Mouse (Mus musculus): Measurements from ENCODE around the gene AI464131. TPM values are rescaled to one million over a fixed set of nuclear protein-coding genes. Genes with fewer than 3 reads are reported as not detected.

Gene AI464131
- polyA plus RNA-seq, 1 experiment from 2014 or later: 13.7 TPM

DNA sequence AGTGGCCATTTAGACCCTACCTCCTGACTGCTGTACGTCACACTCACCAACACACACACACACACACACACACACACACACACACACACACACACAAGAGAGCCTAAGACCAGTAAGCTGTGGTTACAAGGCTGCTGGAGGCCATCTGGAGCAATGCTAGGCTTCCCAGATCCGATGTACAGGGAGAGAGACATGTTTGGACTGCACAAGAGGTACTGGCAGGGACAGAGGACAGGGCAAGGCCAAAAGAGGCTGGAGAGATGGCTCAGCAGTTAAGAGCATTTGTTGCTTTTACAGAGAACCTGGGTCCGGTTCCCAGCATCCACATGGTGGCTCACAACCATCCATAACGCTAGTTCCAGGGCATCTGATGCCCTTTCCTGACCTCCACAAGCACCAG is 7.8 kb downstream of the AI464131 start:
- Histone ChIP-seq H3K4me1 (ENCODE audit: control insufficient read depth, insufficient read depth, low read length) (peaks cover 14% of the 10 kb centered on the region; the same call in 1 of the 2 replicates), H3K36me3 (ENCODE audit: control insufficient read depth, insufficient read depth, low read length) (no peaks in the 10 kb centered on the region), H3K4me2 (ENCODE audit: low read depth, low read length) (no peak overlapping the region), H3K27me3 (replicated peaks; ENCODE audit: control insufficient read depth, insufficient read depth, low read length) (peaks cover 40% of the 10 kb centered on the region), H3K27ac (replicated peaks; ENCODE audit: low read depth, low read length) (no peak overlapping the region), H3K9ac (ENCODE audit: low read depth, low read length) (no peak overlapping the region), H3K4me3 (ENCODE audit: low read depth, low read length) (no peak overlapping the region), H3K9me3 (ENCODE audit: control insufficient read depth, low read length) (no peaks in the 10 kb centered on the region)
- no peak for ATAC-seq (ENCODE audit: low read depth)
- WGBS: 73% methylated on average over 4 of the region's 4 CpGs
- DNase-seq (ENCODE audit: low spot score): no peak

GRCm38 (mm10) chr4:41494378-41494777 is 8.5 kb downstream of the AI464131 start:
- H3K36me3 ChIP-seq (ENCODE audit: control insufficient read depth, insufficient read depth, low read length): no peaks in the 10 kb centered on the region
- WGBS: 53% methylated on average over 3 of the region's 3 CpGs
- no peak for ATAC-seq (ENCODE audit: low read depth)

GRCm38 (mm10) chr4:41493464-41494116 is 9.3 kb downstream of the AI464131 start:
- Histone ChIP-seq H3K4me3 (ENCODE audit: low read depth, low read length) (no peak overlapping the region), H3K27me3 (replicated peaks; ENCODE audit: control insufficient read depth, insufficient read depth, low read length) (peaks cover 25% of the 10 kb centered on the region), H3K27ac (replicated peaks; ENCODE audit: low read depth, low read length) (no peak overlapping the region), H3K9ac (ENCODE audit: low read depth, low read length) (no peak overlapping the region), H3K4me1 (ENCODE audit: control insufficient read depth, insufficient read depth, low read length) (peaks cover 11% of the 10 kb centered on the region; the same call in 1 of the 2 replicates), H3K9me3 (ENCODE audit: control insufficient read depth, low read length) (no peaks in the 10 kb centered on the region), H3K36me3 (ENCODE audit: control insufficient read depth, insufficient read depth, low read length) (no peaks in the 10 kb centered on the region), H3K4me2 (ENCODE audit: low read depth, low read length) (no peak overlapping the region)
- 77% methylated on average over 3 of the region's 3 CpGs for WGBS
- DNase-seq (ENCODE audit: low spot score) (no peak), ATAC-seq (ENCODE audit: low read depth) (no peak)

More at GRCm38 (mm10) chr4:41494378-41494777, 8.5 kb downstream of the AI464131 start:
- Histone ChIP-seq H3K9me3 (ENCODE audit: control insufficient read depth, low read length) (no peaks in the 10 kb centered on the region), H3K4me3 (ENCODE audit: low read depth, low read length) (no peak overlapping the region), H3K27ac (replicated peaks; ENCODE audit: low read depth, low read length) (no peak overlapping the region), H3K9ac (ENCODE audit: low read depth, low read length) (no peak overlapping the region), H3K27me3 (replicated peaks; ENCODE audit: control insufficient read depth, insufficient read depth, low read length) (peaks cover 33% of the 10 kb centered on the region), H3K4me2 (ENCODE audit: low read depth, low read length) (no peak overlapping the region), H3K4me1 (ENCODE audit: control insufficient read depth, insufficient read depth, low read length) (peaks cover 14% of the 10 kb centered on the region; the same call in 1 of the 2 replicates)
- no peak for DNase-seq (ENCODE audit: low spot score)

GRCm38 (mm10) chr4:41492951-41493350 is 9.9 kb downstream of the AI464131 start:
- Histone ChIP-seq H3K27me3 (replicated peaks; ENCODE audit: control insufficient read depth, insufficient read depth, low read length) (peaks cover 18% of the 10 kb centered on the region), H3K4me1 (ENCODE audit: control insufficient read depth, insufficient read depth, low read length) (peaks cover 5% of the 10 kb centered on the region; the same call in 1 of the 2 replicates), H3K9me3 (ENCODE audit: control insufficient read depth, low read length) (no peaks in the 10 kb centered on the region), H3K9ac (ENCODE audit: low read depth, low read length) (no peak overlapping the region), H3K4me2 (ENCODE audit: low read depth, low read length) (no peak overlapping the region), H3K4me3 (ENCODE audit: low read depth, low read length) (no peak overlapping the region), H3K27ac (replicated peaks; ENCODE audit: low read depth, low read length) (no peak overlapping the region), H3K36me3 (ENCODE audit: control insufficient read depth, insufficient read depth, low read length) (no peaks in the 10 kb centered on the region)
- WGBS: 74% methylated on average over 7 of the region's 7 CpGs
- ATAC-seq (ENCODE audit: low read depth) (no peak), DNase-seq (ENCODE audit: low spot score) (no peak)

GRCm38 (mm10) chr4:41481601-41482017 is 21.3 kb downstream of the AI464131 start:
- Histone ChIP-seq H3K4me1 (ENCODE audit: control insufficient read depth, insufficient read depth, low read length) (peaks cover 5% of the 10 kb centered on the region), H3K4me3 (ENCODE audit: low read depth, low read length) (no peak overlapping the region), H3K36me3 (ENCODE audit: control insufficient read depth, insufficient read depth, low read length) (0 out of 2 replicates have a peak, but pooled peaks cover 7% of the 10 kb centered on the region), H3K27ac (replicated peaks; ENCODE audit: low read depth, low read length) (peak overlapping the region; percentile 23; the same call in 1 of the 2 replicates), H3K27me3 (replicated peaks; ENCODE audit: control insufficient read depth, insufficient read depth, low read length) (no peaks in the 10 kb centered on the region), H3K4me2 (ENCODE audit: low read depth, low read length) (no peak overlapping the region), H3K9ac (ENCODE audit: low read depth, low read length) (no peak overlapping the region), H3K9me3 (ENCODE audit: control insufficient read depth, low read length) (peaks cover 6% of the 10 kb centered on the region; the same call in 1 of the 2 replicates)
- ATAC-seq (ENCODE audit: low read depth) (peak; percentile 53), DNase-seq (ENCODE audit: low spot score) (peak; percentile 79)
- WGBS: 25% methylated on average over 6 of the region's 6 CpGs

GRCm38 (mm10) chr4:41480254-41480653 is 22.6 kb downstream of the AI464131 start:
- DNase-seq (ENCODE audit: low spot score): no peak
- Histone ChIP-seq H3K4me2 (ENCODE audit: low read depth, low read length) (no peak overlapping the region), H3K27ac (replicated peaks; ENCODE audit: low read depth, low read length) (peak overlapping the region; percentile 11; the same call in 1 of the 2 replicates), H3K4me3 (ENCODE audit: low read depth, low read length) (no peak overlapping the region), H3K9ac (ENCODE audit: low read depth, low read length) (no peak overlapping the region), H3K4me1 (ENCODE audit: control insufficient read depth, insufficient read depth, low read length) (peaks cover 5% of the 10 kb centered on the region), H3K27me3 (replicated peaks; ENCODE audit: control insufficient read depth, insufficient read depth, low read length) (no peaks in the 10 kb centered on the region), H3K9me3 (ENCODE audit: control insufficient read depth, low read length) (no peaks in the 10 kb centered on the region), H3K36me3 (ENCODE audit: control insufficient read depth, insufficient read depth, low read length) (0 out of 2 replicates have a peak, but pooled peaks cover 7% of the 10 kb centered on the region)
- ATAC-seq (ENCODE audit: low read depth): no peak
- WGBS: 81% methylated on average over 8 of the region's 8 CpGs

DNA sequence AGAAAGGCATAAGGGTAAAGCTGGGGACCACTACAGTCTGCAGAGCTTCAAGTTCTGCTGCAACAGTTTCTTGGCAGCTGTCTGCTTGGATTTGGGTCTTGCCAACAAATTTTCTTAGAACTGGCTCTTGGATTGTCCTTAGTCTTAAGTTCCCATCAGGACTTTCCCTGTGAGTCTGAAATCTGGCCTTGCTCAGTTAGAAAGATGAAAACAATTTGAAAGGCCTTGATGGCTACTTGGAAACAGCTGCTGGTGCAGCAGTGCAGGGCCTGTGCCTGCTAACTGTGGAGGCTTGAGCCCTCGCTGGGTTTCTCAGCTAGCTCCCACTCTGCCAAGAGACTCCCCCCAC is 23.4 kb downstream of the AI464131 start:
- no peaks in the 10 kb centered on the region for H3K27me3 ChIP-seq (replicated peaks; ENCODE audit: control insufficient read depth, insufficient read depth, low read length)
- 57% methylated on average over 1 of the region's 1 CpGs for WGBS
- DNase-seq (ENCODE audit: low spot score) (peak; percentile 72), ATAC-seq (ENCODE audit: low read depth) (peak; percentile 82; the same call in 1 of the 2 replicates)
- peaks cover 5% of the 10 kb centered on the region for H3K4me1 ChIP-seq (ENCODE audit: control insufficient read depth, insufficient read depth, low read length)
- no peak overlapping the region for H3K4me3 ChIP-seq (ENCODE audit: low read depth, low read length)
- no peak overlapping the region; the same call in none of the 2 replicates for H3K27ac ChIP-seq (replicated peaks; ENCODE audit: low read depth, low read length)
- H3K9me3 ChIP-seq (ENCODE audit: control insufficient read depth, low read length): no peaks in the 10 kb centered on the region
- 0 out of 2 replicates have a peak, but pooled peaks cover 7% of the 10 kb centered on the region for H3K36me3 ChIP-seq (ENCODE audit: control insufficient read depth, insufficient read depth, low read length)
- no peak overlapping the region for H3K9ac ChIP-seq (ENCODE audit: low read depth, low read length)
- no peak overlapping the region for H3K4me2 ChIP-seq (ENCODE audit: low read depth, low read length)

DNA sequence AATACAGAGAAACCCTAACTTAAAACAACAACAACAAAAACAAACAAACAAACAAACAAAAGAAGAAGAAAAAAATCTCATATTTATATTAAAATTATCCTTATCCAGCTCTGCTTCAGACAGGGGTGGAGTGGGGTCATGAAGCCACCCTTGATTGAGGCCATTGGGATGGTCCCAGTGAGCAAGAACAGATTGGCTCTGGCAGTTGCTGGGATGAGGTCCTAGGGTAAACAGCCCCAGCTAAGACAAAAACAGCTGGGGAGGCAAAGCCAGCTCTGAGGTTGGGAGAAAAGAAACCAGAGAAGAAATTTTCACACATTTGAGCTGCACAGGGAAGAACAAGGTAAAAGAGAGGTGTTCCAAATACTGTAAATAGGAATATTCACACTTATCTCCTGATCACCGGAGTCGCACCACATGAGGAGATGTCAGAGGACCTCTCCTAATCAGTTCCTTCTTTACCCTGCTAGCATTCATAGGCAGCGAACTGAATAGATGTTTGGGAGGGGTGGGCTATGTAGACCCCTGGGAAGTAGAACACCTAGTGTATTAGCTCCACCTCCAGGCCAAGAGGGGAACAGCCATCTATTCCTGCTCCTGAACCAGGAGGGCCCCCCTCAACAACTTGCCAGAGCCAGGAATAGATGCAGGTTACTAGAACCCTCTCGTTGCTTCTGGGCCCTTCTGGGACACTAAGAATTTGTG is 24.0 kb downstream of the AI464131 start:
- H3K27ac ChIP-seq (replicated peaks; ENCODE audit: low read depth, low read length): no peak overlapping the region; the same call in 1 of the 2 replicates
- H3K9ac ChIP-seq (ENCODE audit: low read depth, low read length): no peak overlapping the region
- H3K9me3 ChIP-seq (ENCODE audit: control insufficient read depth, low read length): no peaks in the 10 kb centered on the region
- H3K4me2 ChIP-seq (ENCODE audit: low read depth, low read length): no peak overlapping the region
- WGBS: 59% methylated on average over 4 of the region's 4 CpGs
- H3K4me1 ChIP-seq (ENCODE audit: control insufficient read depth, insufficient read depth, low read length): peaks cover 5% of the 10 kb centered on the region
- H3K27me3 ChIP-seq (replicated peaks; ENCODE audit: control insufficient read depth, insufficient read depth, low read length): no peaks in the 10 kb centered on the region
- H3K4me3 ChIP-seq (ENCODE audit: low read depth, low read length): no peak overlapping the region
- 0 out of 2 replicates have a peak, but pooled peaks cover 7% of the 10 kb centered on the region for H3K36me3 ChIP-seq (ENCODE audit: control insufficient read depth, insufficient read depth, low read length)
- ATAC-seq (ENCODE audit: low read depth) (no peak), DNase-seq (ENCODE audit: low spot score) (no peak)

All from embryonic facial prominence, embryonic 14.5 days (tissue).